Mouse (Mus musculus): ENCODE measurements at regions not wholly inside any gene's neighbourhood (a gene's known extent, or its start where the extent isn't known, plus 50 kb on each side); places are given as distances from the start of the nearest gene placed in this dataset.
A peak's percentile ranks its signal among the peaks of the same experiment; 100 is the strongest.

DNA sequence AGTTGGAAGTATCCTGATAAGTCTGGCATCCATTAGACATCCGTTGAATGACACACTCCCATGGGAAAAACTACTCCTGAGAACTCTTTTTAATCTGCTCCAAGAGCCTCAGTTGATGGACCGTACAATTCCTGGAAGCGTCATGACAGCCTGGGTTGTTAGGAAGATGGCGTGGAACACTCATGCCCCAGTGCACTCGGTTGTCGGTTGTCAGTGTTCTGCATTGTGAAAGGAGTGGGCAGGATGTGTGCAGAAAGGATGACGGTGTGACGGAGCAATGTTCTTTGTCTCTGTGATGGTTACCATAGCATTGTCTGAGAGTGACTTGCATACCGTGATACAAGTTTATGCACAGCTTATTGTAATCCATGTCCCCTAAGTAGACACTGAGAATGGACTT is 164.4 kb downstream of the Slc30a10 start:
- no peak for DNase-seq

DNA sequence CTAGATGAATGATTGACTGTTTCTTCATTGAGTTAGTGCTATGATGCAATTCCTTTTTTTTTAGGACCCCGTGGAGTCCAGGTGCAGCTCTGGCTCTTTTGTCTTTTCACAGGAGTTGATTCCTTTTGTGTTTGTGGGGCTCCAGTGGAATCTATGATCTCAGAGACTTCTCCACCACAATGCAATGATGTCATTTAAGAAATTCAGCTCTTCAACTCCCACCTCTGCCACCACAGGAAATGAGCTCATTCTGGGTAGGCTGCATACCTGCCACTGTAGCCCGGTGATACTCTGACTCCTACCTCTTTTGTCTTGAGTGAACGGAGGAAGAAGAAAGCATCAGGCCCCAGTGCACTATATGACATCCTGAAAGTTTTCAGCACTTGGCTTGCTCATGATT is 173.8 kb downstream of the Slc30a10 start:
- DNase-seq, result no peak

DNA sequence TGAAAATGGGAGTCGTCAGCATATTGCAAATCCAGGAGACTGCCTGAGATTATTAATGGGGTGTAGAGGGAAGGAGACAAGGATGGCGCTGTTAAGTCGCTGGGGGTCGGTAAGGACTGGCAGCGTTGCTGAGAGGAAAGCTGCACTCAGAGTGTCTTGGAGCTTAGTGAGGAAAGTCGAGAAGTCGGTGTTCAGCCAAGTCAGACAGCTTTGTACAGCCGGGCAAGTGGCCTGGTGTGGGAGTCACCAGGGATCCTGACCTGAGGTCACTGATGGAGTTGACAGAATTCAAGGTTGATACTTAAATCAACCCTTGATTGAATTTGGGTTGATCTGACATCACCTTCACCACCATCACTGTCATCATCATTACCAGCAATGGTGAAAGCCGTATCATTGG is 175.3 kb downstream of the Slc30a10 start:
- no peak for DNase-seq

DNA sequence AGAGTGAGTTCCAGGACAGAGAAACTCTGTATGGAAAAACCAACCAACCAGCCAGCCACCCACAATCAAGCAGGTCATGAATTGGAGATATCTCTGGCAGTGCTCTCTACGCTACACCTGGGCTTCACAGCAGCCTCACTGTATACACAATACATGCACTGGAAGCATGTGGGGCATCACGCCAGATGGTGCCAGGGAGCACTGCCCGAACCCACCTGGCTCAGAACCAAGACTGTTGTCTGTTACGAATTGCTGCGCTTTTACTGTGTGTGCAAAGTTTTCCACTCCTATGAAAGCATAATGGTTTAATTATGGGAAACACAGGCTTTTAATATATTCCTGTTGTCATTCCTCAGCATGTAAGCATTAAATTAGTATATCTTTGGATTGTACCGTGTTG is 184.0 kb downstream of the Slc30a10 start:
- no peak for DNase-seq

DNA sequence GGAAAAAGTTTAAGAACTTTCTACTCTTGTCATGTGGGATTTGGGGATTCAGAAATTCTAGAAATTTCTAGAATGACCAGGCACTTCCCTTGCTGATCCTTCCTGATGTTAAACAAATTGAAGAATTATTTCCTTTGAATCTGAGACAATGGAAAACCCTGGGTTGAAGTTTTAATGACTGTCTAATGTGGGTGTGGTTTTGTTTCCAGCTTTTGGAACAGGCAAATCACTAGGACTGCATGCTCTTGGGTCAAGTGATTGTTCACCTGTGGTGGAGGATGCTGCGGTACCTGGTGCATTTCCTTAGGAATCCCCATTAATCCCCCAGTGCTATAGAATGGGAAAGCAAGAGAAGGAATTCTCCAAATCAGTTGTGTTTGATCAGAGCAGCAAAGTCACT is 184.8 kb downstream of the Slc30a10 start:
- DNase-seq, result no peak

DNA sequence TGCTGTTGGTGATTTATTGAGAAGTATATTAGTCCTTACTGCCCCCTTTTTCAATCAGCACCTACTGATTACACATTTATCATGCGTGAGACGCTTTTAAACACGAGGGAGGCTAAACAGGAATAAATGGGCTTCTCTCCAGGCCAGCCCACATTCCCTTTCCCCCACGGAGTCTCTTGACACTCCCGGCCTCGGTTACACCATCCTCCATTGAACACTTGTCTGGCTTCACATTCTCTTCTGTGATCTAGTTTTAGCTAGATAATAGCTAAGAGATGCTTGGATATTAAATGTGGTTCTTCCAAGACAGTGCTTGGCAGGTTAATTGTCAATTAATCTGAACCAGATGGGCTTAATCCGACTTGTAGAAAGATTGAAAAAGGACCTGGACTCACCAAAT is 189.4 kb downstream of the Slc30a10 start:
- no peak for DNase-seq

DNA sequence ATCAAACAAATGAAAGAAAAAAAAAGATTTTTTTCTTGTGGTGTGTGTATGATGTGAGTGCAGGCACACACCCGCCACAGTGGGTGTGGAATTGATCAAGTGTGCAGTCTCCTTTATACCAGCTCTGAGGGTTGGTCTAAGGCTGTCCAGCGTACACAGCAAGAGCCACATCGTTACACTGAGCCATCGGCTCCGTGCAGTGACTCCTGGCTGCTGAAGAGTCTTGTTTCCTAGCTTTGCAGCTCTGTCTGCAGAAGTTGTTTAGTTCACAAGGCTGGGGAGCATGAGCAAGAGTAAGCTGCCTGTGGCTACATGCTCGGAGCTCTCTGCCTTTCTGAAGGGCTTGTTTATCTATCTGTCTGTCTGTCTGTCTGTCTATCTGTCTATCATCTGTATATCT is 193.5 kb downstream of the Slc30a10 start:
- DNase-seq, result no peak

DNA sequence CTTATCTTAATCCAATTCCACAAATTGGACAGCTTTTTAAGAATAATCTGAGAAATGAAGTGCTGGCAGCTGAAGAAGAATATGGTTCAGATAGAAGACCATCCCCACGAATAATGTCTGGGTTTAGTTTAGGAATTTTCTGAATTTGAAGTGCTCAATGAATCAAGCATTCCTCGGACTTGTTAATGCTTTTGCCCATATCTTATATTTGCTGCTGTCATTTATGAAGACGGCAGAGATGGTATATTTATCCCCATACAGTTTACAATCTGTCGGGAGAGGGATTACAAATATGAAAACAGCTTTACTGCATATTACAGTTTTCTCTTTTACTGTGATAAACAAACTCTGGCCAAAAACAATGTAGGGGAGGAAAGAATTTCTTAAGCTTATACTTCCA is 194.3 kb downstream of the Slc30a10 start:
- no peak for DNase-seq

DNA sequence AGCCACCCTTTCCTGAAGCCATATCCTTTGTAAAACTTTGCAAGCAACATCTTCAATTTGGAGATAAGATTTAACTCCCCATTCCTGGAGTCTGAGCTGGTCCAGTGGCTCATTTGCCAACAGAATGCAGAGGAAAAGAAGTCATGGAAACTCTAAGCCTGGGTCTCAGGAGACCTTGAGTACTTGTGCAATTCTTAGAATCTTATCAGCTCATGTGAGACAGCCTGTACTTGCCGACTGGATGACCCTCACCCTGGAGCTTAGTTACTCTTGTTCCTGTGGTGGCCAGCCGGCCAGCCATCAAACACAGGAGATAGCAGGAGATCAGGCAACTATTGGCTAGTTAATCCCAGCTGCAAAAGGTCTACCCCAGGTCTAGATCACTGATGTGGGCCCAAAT is 196.3 kb downstream of the Slc30a10 start:
- no peak for DNase-seq

DNA sequence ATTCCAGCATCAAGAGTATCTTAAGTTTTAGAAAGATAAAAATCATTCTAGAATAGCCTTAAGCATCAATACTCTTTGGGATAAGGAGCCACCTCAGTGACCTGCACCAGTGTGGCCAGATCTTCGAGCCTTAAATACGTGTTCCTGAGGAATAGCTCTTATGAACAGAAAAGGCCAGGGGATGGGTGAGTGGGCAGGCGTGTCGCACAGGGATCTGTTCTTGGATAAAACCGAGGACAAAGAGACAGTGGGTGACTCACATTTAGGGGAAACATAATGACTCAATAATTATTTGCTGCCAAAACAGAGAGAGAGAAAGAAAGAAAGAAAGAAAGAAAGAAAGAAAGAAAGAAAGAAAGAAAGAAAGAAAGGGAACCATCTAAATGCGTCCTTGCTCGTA is 200.4 kb downstream of the Slc30a10 start:
- no peak for DNase-seq

DNA sequence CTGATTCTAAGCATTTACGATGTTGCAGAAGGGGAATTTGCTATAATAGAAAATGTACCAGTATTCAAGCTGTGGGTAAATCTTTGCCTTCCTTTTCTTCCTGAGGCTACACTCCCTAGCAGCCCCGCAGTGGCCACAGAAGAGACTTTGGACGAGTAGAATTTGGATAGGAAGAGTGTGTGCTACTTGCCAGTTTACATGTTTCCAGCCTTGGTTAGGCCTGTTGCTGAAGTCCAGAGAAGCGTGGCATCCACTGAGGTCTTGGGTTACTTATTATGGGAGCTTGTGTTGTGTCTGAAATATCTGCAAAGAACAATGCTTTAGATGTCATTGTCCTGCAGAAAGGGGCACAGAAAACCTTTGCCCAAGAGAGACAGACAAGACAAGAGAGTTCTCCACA is 200.8 kb downstream of the Slc30a10 start:
- DNase-seq, result no peak

DNA sequence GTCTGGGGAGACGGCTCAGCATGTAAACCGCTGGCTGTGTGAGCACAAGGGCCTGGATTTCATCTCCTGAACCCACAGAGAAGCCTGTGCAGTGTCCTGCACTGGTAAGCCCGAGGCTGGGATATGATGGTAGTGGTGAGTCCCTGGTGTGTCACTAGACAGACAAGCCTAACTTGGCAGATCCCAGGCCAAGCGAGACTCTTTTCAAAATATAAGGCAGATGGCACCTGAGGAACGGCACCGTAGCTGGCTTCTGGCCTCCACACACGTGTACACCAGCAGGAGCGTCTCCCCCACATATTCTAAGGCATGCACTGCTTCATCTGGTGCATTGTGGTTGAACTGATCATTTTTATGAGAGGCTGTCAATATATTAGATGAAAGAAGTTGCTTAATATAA is 202.6 kb downstream of the Slc30a10 start:
- no peak for DNase-seq

DNA sequence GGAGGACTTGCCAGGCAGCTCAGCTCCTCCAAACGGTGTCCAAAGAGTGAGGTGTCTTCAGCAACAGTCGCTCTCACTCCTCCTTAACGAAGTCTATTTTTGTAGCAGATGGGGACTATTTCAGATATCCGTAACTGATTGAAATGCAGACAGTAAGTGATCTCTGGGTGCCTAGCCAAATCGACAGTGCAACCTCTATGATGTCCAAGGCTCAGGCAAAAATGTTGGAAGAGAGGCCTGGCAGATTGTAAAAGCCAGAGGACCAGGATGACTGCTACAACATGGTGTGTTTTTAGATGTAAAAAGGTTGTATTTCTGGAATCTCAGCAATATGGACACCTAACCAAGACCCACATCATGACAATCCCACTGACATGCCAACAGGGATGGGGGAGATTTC is 204.8 kb downstream of the Slc30a10 start:
- DNase-seq, result no peak

DNA sequence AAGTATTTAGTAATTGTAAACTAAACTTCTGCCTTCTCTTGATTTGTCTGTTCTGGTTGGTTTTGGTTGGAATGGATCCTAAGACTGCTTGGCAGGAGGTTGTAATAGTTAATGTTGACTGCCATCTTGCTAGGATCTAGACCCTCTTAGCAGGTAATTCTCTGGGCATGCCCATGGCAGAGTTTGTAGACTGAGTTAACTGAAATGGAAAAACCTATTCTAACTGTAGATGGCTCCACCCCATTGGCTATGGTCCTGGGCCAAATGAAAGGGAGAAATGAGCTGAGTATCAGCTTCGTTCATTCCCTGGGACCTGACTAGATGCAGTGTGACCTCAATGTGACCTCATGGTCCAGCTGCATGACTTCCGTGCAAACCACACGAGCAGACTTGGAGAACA is 207.7 kb downstream of the Slc30a10 start:
- DNase-seq, result no peak

DNA sequence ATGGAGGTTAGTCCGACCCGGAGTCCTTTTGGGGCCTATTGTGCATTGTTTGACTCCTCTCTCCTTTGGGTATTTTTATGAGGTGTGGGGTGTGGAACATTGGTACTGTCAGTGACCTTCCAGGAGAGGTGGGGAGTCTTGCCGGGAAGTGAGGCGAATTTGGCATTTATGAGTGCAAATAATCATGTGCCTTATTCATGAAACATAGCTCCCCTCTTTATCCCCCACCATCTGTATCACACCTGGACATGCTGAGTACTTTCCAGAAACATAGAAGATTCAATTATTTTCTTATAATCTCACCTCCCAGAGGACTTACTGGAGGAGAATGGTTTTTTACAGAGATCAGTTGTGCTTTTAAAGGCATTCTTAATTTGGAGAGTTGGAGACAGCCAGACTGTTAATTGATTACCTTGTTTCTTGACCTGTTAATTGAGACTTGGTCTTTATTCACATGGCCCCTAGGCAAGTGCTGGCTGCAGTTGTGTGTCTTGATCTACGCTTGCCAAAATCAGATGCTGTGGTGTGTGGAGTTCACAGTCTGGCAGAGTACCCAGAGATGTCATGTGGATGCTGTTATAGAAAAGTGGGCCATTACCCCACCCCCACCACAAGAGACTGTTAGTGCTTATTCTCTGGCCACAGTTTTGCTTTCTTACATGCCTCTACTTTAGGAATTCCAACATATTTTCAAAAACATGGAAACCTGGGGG is 215.5 kb downstream of the Slc30a10 start:
- DNase-seq, result no peak

DNA sequence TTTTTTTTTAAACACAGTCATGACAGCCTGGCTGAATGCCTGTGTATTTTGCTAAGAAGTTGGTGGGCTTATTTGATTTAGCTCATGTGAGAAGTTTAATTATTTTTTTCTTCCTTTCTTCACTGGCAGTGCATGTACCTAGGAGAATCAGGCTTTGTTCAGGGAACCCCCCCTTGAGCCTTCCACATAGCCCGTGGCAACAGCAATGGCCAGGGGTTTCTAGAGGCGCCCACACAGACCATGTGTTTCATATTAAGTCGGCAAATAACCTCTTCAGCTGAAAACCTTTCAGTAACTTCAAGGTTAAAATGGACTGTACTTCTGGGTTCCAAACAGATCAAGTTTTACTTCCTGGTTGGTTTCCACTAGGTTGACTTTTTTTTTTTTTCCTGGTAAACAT is 218.3 kb downstream of the Slc30a10 start:
- DNase-seq, result no peak

DNA sequence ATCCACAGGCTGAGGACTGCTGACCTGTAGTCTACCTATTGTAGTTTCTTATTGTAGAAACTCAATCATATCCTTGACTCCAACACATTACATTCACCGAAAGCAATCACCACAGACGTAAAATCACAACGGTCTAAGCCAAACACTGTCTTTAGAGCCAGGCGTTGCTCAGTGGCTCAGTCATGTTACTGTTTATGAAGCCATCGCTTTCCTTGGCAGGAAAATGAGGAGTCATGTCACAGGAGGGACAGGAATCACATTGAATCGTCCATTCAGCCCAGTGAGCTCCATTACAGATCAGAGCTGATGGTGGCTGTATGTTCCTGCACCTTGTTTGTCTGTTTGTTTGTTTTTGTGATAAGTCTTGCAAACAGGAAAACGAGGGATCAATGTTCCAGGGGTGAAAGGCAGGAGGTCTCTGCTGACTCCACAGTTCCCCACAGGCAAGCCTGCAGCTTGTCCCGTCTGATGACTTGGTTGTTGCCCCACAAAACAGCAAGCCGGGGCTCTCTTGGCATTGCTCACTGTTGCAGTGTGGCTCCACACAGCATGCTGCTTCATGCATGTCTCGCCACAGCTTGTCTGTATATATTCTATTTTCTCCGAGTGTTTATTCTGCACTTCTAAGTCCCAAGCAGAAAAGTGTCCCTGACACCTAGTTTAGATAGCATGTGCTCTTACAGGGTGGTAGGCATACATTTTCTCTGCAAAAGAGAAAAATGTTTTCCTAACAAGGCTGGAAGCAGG is 221.2 kb downstream of the Slc30a10 start:
- no peak for DNase-seq

DNA sequence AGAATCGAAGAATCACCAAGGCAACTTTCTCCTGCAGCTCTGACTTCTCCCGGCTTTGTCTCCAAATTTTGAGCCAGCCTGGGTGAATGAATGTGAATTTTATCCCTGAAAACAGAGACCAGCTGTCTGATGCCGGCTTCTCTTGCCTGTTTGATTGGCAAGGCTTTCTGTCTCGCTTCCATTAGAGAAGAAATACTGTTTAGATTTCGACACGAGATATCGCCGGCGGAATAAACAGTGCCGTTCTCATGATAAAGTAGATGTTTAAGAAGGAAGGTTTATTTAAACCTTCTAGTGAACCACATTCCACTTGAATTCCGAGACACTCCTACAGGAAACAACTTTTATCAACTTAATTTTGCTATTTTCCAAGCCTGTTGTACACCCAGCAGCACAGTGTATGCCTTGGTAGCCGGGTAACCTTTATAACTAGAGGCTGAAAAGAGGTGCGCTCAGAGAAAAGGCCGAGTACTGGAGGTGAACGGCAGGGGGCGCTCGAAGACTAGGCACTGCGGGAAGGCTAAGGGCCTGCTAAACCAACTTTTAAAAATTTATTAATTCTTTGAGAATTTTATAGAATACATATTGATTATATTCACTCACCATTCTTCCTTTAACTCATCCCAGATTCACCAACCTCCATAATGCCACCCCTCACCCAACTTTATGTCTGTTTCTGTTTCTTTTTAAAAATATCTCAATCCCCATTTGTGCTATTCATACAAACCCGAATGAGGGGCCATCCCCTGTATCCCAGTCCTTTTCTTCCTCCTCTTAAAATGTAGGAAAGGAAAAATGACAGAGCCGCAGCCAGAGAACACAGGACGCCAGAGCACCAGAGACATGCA is 227.2 kb downstream of the Slc30a10 start:
- DNase-seq, result peak; percentile 73 to 74

DNA sequence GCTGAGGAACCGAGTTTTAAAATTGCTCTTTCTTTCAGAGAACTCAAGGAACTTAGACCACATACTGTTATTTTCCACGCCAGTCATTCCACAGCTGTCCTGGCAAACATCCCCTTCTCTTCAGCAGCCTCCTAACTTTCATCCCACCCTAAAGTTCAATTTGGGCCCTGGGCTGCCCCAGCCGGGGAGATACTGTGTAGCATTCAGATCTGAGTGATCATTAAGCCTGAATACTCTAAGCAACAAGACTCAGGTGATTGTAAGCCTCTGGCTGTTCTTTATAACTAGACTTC is 227.8 kb downstream of the Slc30a10 start:
- no peak for DNase-seq

DNA sequence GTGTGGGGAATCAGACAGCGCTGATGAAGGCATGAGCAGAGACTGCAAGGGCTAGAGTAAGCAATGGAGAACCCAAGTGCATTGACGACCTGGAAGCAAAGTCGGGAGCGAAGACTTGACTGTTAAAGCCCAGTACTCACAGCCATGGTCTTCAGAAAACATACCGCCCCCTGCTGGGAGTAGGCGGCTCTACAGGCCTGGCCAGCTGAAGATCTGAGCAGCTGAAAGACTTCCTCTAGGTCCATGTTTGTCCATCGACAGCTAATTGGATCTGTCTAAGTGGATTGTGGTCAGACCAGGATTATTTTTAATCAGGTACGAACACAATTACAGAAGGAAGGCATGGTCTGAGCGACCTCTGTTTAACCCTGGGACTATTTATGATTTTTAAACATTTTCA is 230.0 kb downstream of the Slc30a10 start:
- DNase-seq, result peak in 1 of 2 experiments; percentile 19

DNA sequence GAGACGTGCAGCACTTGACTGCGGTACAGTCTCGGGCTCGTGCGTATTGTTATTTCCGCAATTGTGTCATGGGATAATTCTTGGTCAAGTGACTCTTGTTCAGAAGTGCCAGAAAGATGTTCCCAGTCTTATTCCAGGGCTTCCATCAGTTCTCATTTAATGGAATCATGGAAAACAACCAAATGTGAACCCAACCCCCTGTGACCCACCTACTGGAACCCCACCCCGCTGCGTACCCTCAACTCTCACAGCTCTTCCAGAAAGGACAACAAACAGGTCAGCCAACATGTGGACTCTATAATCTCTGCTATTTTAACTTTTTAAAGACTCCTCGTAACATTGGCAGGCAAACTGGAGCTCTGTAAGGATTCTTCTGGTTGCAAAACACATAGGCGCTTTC is 233.9 kb downstream of the Slc30a10 start:
- DNase-seq, result no peak

DNA sequence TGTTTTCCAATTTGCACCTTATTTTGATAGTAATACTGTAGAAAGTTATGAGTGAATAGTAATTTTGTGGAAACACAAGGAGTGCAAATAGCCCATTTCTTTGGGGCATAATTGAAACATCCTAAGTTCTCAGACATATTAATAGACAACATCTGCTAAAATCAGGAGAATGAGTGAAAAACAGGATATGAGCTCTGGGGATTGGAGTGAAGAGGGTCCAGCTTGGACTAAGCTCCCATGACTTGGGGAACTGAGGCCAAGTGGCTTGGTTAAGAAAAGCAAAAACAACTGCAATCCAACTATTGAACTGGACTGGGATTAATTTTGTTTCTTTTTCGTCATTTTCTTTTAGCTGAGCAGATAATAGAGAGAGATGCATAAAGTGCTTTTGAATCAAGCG is 240.7 kb downstream of the Slc30a10 start:
- no peak for DNase-seq

DNA sequence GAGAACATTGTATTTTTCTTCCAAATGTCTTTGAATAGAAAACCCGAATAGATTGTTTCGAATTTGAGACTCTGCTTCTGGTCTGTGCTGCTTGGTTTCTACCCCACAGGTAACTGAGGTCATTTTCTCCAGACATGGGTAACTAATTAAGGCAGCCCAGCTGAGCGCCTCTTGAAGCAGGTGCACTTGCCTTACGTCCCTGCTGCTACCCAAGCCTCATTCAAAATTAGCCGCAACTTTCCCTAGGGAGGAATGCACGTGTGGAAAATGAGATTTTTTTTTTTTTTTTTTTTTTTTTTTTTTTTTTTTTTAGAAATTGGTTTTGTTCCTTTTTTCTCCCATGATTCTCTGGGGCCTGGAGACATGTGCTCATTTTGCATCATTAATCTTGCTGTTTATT is 245.1 kb downstream of the Slc30a10 start:
- no peak for DNase-seq

DNA sequence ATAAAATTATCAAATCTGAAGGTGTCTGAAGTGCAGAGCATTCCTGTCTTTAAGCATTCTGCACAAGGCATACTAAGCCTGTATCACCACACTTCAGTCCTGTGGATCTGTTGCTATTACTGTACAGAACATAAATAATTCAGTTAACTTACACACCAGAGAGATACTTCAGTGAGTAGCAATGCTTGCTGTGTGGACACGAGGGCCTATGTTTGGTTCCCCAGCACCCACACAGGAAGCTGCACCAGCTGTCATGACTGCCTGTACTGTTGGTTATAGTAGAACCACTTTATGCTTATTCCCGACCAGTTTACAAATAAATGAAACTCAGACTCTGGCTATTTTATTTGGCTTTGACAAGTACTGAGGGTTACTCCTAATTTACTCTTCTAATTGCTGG is 271.7 kb downstream of the Slc30a10 start:
- no peak for DNase-seq
